Mouse (Mus musculus): Measurements from ENCODE around the gene Csrnp1.
"Not testable (repeated sequence)": the region's sequence is repeated elsewhere in the genome, so short reads cannot be mapped to it uniquely, and the experiment has no call there.

Csrnp1 gene

DNA sequence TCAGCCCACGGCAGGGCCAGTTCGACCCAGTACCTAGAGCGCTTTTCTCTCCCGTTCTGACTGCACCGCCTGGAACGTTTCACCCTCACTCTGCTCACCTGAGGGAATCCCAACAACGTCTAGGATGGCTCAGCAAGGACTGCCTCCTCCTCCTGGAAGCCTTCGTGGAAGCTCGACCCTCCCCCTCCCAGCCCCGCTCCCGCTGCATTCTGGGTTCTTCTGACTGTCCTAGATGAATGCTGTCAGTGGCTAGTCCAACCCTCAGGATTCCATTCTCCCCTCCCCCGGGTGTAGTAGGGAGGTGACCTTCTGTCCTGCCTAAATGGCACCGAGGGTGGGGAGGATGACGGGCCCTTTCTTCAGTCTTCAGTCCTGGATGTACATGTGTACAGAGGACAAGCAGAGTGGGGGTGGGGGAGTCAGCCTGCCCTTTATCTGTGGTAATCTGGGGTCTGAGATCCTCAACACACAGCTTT lies at the start of gene Csrnp1:
Gene Csrnp1 (minus strand): TSS at position 123 of the 476 bp plus-strand sequence.
- DNase-seq (ENCODE audit: low spot score), result no peak

DNA sequence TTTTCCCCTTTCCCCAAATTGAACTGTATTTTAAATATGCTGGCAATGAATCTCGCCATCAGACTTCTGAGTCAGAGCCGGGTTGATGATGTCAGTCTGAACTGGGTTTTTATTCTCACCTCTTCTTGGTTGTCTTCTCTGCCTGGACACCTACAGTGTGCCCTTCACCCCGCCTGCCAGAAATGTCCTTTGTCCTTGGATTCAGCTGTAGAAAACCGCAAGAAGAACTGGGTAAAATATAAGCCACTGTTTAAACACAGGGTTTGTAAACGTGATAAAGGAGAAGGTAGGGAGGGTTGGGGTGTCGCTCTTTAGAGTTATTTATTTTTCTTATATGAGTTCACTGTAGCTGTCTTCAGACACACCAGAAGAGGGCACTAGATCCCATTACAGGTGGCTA lies 48.3 kb upstream of the Csrnp1 start:
- no peak for DNase-seq (ENCODE audit: low spot score)

- DNase-seq (ENCODE audit: low spot score), result no peak
Observed at GRCm38 (mm10) chr9:120030421-120030820, 46.0 kb upstream of the Csrnp1 start.

DNA sequence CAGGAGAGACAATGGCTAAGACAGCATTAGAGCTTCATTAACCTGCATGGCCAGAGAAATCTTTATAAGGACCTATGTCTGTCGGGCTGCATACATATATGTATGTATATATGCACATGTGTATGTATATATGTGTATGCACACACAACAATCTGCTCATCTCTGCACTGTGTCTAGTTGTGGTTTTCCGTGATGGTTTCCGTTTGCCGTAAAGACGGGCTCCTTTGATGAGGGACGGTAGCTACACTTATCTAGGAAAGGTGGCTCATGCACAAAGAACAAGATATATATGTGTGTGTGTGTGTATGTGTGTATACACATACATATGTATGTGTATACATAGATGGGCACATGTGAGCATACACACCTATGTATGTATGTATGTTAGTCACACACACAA lies 45.4 kb upstream of the Csrnp1 start:
- no peak for DNase-seq (ENCODE audit: low spot score)

DNA sequence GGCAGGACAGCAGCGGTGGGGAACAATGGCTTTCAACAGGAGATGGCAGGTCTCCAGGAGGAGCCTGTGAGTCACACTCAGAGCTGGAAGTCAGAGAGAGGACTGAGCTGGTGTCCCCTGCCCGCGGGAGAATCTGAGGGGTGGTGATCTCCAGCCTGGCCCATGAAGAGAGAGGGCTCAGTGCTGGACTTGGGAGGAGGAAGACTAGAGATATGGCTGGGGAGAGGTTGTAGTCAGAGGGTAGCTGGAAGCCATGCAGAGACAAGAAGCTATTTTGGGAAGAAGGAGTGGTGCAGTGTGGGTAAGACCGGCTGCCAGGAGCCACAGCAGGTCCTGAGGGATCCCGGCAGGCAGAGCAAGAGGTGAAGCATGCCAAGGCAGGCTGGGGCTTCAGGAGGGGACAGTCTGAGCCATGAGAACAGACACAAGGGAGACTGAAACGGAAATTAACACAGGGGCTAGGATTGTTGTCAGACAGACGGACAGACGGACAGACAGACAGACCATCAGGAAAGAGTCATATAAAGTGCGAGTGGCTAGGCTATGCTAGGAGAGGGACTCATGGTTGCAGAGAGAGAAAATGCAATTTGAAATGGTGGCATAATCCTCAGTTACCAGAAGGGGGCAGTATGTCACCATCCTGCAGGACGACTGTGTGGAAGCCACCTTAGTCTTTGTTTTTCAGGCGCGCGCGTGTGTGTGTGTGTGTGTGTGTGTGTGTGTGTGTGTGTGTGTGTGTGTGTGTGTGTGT lies 43.1 kb upstream of the Csrnp1 start:
- no peak for DNase-seq (ENCODE audit: low spot score)

- no peak for DNase-seq (ENCODE audit: low spot score)
Observed at GRCm38 (mm10) chr9:120024625-120025024, 40.2 kb upstream of the Csrnp1 start.

DNA sequence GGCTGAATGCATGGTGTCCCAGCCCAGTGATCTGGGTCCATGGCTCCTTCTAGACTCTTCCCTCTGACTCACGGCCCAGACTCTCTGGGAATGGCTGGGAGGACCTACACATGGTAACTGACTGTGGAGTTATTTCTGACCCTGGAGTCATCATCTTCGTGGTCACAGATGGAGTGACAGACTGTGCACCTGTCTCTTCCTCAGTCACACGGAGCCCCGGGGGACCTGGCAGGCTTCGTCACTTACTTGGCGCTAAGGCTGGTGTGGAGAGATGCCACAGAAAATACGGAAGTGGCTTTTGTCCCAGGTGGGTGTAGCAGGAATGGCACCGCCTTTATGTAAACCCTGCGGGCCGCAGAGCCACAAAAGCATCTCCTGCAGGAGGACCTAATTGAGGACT lies 39.7 kb upstream of the Csrnp1 start:
- no peak for DNase-seq (ENCODE audit: low spot score)

DNA sequence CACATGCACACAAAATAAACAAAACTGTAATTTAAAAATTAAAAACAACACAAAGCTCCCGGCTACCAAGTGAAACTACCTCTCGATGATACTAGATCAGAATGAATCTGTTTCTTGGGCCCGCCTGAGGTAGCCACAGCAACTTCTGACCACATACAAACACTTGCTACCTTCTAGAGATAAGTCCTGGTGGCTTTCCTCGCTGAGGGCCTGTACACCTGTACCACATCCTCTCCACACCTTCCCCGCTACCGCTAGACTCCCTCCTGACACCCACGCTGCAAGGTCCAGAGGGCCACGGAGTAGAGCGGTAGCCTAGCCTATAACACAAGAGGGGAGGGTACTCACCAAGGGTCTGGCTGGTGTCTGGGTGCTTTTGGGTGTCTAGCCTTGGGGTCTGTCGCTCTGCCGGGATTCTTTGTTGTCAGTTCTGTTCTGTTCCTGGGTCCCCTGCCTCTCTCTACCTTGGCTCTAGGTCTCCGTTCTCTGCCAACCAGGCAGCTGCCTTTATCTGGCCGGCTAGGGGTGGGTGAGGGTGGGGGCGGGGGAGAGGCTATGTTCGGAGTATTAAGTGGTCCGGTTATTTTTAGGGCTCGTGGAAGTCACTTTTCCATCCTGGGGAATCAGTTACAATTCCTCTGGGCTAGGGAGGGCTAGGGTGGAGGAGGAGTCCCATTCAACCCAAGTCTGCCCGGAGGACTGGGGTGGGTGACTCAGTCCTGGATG lies 38.8 kb upstream of the Csrnp1 start, which contains the start of gene Xirp1:
Gene Xirp1 (minus strand): TSS at position 513 of the 726 bp plus-strand sequence.
- no peak for DNase-seq (ENCODE audit: low spot score)

DNA sequence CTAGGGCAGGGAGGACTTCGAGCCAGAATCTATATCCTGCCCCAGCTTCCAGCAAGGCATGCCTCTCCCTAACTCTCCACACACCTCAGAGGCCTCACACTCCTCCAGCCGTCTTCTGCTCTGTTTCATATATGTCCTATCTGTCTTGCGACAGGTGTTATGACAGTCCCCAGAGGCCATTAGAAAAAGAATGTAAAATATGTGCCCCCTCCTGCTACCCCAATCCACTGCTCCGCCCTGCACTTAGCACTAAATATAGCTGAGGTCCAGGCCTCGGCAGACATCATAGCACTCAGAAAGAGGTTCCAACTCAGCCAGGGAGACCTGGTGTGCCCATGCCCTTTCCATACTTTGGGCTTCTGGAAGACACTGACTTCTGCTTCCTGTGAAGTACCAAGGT lies 36.7 kb upstream of the Csrnp1 start:
- DNase-seq (ENCODE audit: low spot score), result no peak

DNA sequence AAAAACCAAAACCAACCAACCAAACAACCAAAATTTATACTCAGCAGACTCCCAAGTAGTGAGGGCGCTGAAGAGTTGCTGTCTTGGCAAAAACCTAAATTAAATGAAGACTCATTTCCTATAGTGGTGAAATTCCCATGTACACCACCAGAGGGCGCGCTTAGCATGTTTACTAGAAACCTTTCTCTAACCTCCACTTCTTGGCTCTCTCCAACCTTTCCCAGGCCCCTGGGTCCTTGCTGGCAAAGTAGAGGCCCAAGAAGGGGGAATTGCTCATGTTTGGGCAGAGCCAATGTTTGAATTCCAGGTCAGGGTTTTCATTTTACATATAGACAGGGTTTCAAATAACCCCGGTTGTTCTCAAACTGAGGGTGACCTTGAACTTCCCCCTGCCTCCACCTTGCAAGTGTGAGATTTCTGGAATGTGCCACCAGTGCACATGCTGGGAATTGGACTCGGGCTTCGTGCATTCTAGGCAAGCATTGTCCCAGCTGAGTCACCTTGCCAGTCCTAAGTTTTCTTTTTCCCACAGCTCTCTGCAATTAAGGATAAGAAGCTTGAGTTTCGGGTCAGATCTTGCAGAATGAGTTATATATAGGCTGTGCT lies 35.9 kb upstream of the Csrnp1 start:
- DNase-seq (ENCODE audit: low spot score), result peak; percentile 56

DNA sequence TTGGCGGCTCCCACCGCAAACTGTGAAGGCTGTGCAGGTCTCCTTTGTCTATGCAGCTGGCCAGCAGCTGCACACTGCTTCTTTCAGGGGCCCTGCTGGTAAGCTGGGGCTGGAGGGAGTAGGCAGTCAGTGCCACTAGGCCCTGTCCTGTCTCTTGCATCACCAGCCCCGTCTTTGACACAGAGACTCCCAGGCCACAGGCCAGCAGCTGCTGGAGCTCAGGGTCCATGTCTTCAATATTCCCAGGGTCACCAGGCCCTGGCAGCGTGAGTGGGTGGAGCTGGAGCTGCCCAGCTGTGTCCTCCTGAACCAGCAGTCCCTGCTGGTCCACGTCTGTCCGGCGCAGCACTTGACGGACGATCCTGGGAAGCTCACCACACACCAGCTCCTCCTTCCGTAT lies 32.5 kb upstream of the Csrnp1 start:
- no peak for DNase-seq (ENCODE audit: low spot score)

GRCm38 (mm10) chr9:120014828-120015227 lies 30.4 kb upstream of the Csrnp1 start:
- no peak for DNase-seq (ENCODE audit: low spot score)

DNA sequence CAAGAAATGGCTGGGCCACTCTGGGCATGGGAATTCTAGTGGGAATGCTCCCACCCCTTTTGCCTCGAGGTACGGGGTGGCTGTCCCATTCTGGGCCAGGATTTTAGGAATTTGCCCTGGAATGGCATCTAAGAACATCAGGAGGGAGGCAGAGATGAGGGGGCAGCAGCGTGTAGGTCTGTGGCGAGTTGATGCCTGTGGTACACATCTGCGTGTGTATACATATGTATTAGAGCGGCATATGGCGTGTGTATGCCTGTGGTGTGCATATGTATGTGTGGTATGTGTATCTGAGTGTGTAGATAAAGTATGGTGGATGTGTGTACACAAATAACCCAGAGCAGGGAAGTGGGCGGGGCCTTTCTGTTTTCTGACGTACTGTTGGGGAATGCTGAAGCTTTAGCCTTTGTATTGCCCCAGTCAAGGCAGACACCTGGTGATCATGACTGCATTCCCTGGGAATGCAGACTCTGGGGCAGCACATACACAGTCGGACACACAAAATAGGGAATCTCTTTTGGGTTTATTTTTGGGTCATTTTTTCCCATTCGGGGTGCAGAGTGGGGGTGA lies 28.9 kb upstream of the Csrnp1 start:
- no peak for DNase-seq (ENCODE audit: low spot score)

DNA sequence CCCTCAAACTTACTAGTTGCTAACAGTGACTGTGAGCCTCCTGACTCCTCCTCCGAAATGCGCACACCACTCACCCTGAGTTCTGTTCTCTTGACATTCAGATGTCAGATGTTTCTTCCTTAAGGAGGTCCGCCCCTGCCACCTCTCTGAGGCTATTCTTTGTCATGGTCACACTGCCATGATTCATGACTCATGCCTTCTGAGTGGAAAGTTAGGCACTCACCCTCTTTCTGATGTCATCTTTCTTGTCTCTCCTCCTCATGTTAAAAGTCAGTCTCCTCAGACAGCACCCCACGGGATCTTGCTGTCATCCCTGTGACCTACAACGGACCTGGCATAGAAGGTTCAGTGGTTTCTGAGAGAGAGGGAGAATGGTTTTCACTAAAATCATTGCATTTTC lies 28.3 kb upstream of the Csrnp1 start:
- DNase-seq (ENCODE audit: low spot score), result no peak

GRCm38 (mm10) chr9:120012161-120012560 lies 27.7 kb upstream of the Csrnp1 start:
- not testable (repeated sequence) for DNase-seq (ENCODE audit: low spot score)

GRCm38 (mm10) chr9:120011533-120011932 lies 27.1 kb upstream of the Csrnp1 start:
- no peak for DNase-seq (ENCODE audit: low spot score)

- DNase-seq (ENCODE audit: low spot score), result peak; percentile 95
Observed at GRCm38 (mm10) chr9:120010781-120011511, 26.5 kb upstream of the Csrnp1 start.

DNA sequence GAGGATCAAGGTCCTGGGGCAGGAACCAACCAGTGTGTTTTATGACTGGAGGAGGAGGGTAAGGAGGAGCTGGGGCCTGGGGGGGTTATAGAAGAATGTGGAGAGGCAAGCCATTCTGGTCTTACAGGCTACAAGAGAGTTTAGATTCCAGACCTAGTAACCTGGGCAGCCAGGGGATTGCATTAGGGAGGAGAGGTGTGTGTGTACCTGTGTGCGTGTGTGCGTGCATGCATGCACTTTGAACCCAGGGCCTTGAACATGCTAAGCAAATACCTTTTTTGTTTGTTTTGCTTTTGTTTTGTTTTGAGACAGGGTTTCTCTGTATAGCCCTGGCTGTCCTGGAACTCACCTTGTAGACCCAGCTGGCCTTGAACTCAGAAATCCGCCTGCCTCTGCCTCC lies 25.4 kb upstream of the Csrnp1 start:
- DNase-seq (ENCODE audit: low spot score), result no peak

DNA sequence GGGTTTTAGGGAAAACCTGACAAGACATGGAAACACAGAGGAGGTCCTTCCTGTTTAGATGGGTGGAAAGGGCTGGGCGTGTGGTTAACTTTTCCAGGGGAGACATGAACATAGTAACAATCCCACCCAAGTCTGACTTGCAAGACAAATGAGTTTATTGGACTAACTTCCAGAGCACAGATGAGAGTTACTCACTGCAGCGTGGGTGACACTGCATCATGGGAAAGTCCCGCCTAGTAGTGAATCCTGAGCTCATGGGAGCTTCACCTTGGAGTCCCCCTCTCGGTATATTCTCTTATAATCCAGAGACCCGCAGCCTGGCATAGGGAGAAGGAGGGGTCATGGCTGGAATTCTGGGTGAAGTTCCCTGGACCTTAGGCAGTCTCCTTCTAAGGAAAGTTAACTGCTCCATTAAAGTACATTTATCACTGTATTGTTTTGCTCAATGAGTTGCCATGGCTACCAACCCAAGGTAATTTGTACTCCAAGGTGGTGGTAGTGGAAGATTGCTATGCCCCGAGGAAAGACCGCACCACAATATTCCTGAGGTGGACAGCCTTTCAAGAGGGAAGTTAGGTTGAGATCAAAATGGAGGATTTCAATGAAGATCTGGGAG lies 24.9 kb upstream of the Csrnp1 start:
- no peak for DNase-seq (ENCODE audit: low spot score)

DNA sequence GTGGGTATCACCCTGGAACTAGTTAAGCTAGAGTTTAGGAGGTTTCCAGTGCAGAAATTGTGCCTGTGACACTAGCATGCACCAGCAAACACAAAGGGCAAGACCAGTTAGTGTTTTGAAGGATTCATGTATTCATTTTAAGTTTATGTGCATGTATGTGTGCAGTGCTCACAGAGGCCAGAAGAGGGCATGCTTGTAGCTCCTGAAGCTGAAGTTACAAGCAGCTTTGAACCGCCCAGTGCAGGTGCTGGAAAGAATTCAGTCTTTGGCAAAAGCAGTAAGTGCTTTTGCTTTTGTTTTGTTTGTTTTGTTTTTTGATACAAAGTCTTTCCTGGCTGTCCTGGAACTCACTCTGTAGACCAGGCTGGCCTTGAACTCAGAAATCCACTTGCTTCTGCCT lies 23.4 kb upstream of the Csrnp1 start:
- no peak for DNase-seq (ENCODE audit: low spot score)

DNA sequence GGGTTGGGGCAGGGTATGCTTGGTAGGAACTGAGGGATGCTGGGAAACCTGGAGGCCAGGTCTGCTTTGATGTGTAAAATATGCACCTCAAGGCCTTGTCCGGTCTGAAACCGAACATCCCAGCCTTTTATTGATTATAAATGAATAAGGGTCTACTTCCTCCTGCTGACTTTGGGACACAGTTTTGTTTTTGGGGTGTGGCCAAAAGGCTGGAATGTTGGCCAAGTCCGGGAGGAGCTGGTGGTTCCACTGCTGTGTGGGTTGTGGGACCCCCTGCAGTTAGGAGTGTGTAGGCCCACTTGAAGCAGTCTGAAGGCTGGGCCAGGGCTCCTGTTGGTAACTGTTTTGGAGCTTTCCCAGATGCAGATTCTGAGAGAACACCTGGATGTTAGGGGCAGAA lies 21.5 kb upstream of the Csrnp1 start:
- no peak for DNase-seq (ENCODE audit: low spot score)

GRCm38 (mm10) chr9:120002893-120003292 lies 18.4 kb upstream of the Csrnp1 start:
- no peak for DNase-seq (ENCODE audit: low spot score)

All from ovary, postnatal 10 days (tissue).